Mouse (Mus musculus): ENCODE measurements around the gene Vmn1r22. TPM values are rescaled to one million over a fixed set of nuclear protein-coding genes. Genes with fewer than 3 reads are reported as not detected.
"Not testable (repeated sequence)": the region's sequence is repeated elsewhere in the genome, so short reads cannot be mapped to it uniquely, and the experiment has no call there.

Vmn1r22 gene
- not detected in 2 replicates for polyA plus RNA-seq (2012)

- no peaks in the 10 kb centered on the region for H3K9me3 ChIP-seq (ENCODE audit: control insufficient read depth, low read length)
- H3K36me3 ChIP-seq (ENCODE audit: control insufficient read depth), result no peaks in the 10 kb centered on the region
- H3K4me1 ChIP-seq (ENCODE audit: control insufficient read depth), result no peaks in the 10 kb centered on the region
- H3K27me3 ChIP-seq (ENCODE audit: control insufficient read depth), result no peaks in the 10 kb centered on the region
- TF ChIP-seq TAL1 (IDR thresholded peaks at IDR 0.05; ENCODE audit: low read length), result no peak
- no peak for TF ChIP-seq GATA1 (IDR thresholded peaks at IDR 0.05; ENCODE audit: low read length)
- no peak within 1 kb of the TSS for H3K4me3 ChIP-seq (replicated peaks)
These were observed at the start of gene Vmn1r22 for GRCm38 (mm10) chr6:57907928-57908327. Gene Vmn1r22, minus strand, starts transcription at chr6:57908028.

GRCm38 (mm10) chr6:57926738-57927137 lies 18.9 kb upstream of the Vmn1r22 start, which contains the start of gene Vmn1r23:
Gene Vmn1r23, minus strand, starts transcription at chr6:57926838.
- Histone ChIP-seq H3K9me3 (ENCODE audit: control insufficient read depth, low read length) (no peaks in the 10 kb centered on the region), H3K27me3 (ENCODE audit: control insufficient read depth) (no peaks in the 10 kb centered on the region), H3K4me1 (ENCODE audit: control insufficient read depth) (no peaks in the 10 kb centered on the region), H3K36me3 (ENCODE audit: control insufficient read depth) (no peaks in the 10 kb centered on the region), H3K4me3 (replicated peaks) (no peak within 1 kb of the TSS)
- TF ChIP-seq TAL1 (IDR thresholded peaks at IDR 0.05; ENCODE audit: low read length) (no peak), GATA1 (IDR thresholded peaks at IDR 0.05; ENCODE audit: low read length) (no peak)

GRCm38 (mm10) chr6:57859043-57860042 lies 48.5 kb downstream of the Vmn1r22 start:
- Histone ChIP-seq H3K9me3 (ENCODE audit: control insufficient read depth, low read length) (no peaks in the 10 kb centered on the region), H3K4me1 (ENCODE audit: control insufficient read depth) (peaks cover 16% of the 10 kb centered on the region), H3K27me3 (ENCODE audit: control insufficient read depth) (peaks cover 8% of the 10 kb centered on the region), H3K36me3 (ENCODE audit: control insufficient read depth) (no peaks in the 10 kb centered on the region), H3K4me3 (replicated peaks) (no peak overlapping the region)
- TF ChIP-seq TAL1 (IDR thresholded peaks at IDR 0.05; ENCODE audit: low read length), result no peak
- TF ChIP-seq GATA1 (IDR thresholded peaks at IDR 0.05; ENCODE audit: low read length), result no peak

- not testable (repeated sequence) for H3K9me3 ChIP-seq (ENCODE audit: control insufficient read depth, low read length); H3K4me1 ChIP-seq (ENCODE audit: control insufficient read depth); H3K27me3 ChIP-seq (ENCODE audit: control insufficient read depth); H3K4me3 ChIP-seq (replicated peaks); H3K36me3 ChIP-seq (ENCODE audit: control insufficient read depth)
These were observed 56.7 kb downstream of the Vmn1r22 start for GRCm38 (mm10) chr6:57851177-57851576.

GRCm38 (mm10) chr6:57850286-57850685 lies 57.5 kb downstream of the Vmn1r22 start, which contains the start of gene Vmn1r21:
Gene Vmn1r21, minus strand, starts transcription at chr6:57850343.
- no peak for TF ChIP-seq GATA1 (IDR thresholded peaks at IDR 0.05; ENCODE audit: low read length)
- TF ChIP-seq TAL1 (IDR thresholded peaks at IDR 0.05; ENCODE audit: low read length), result no peak

More at GRCm38 (mm10) chr6:57850286-57850685, 57.5 kb downstream of the Vmn1r22 start, which contains the start of gene Vmn1r21:
- H3K36me3 ChIP-seq (ENCODE audit: control insufficient read depth), result no peaks in the 10 kb centered on the region
- H3K27me3 ChIP-seq (ENCODE audit: control insufficient read depth), result peaks cover 4% of the 10 kb centered on the region
- no peaks in the 10 kb centered on the region for H3K9me3 ChIP-seq (ENCODE audit: control insufficient read depth, low read length)
- no peaks in the 10 kb centered on the region for H3K4me1 ChIP-seq (ENCODE audit: control insufficient read depth)
- H3K4me3 ChIP-seq (replicated peaks), result no peak within 1 kb of the TSS

Other genes with a start within 250 kb of the Vmn1r22 start
- 1.0 and 1.7 TPM in 2 replicates for gene Pyurf, start 215.9 kb downstream of the Vmn1r22 start, polyA plus RNA-seq (2012)
- 3.2 and 3.5 TPM in 2 replicates for gene Lancl2, start 205.5 kb downstream of the Vmn1r22 start, polyA plus RNA-seq (2012)
- gene Vopp1, start 82.9 kb downstream of the Vmn1r22 start, polyA plus RNA-seq (2012), result 8.1 and 10.8 TPM in 2 replicates
- gene Vmn1r21, start 57.7 kb downstream of the Vmn1r22 start, polyA plus RNA-seq (2012), result not detected in 2 replicates
- gene Vmn1r23, start 18.8 kb upstream of the Vmn1r22 start, polyA plus RNA-seq (2012), result not detected in 2 replicates
- gene Vmn1r24, start 53.5 kb upstream of the Vmn1r22 start, polyA plus RNA-seq (2012), result not detected in 2 replicates
- not detected in 2 replicates for gene Vmn1r25, start 72.8 kb upstream of the Vmn1r22 start, polyA plus RNA-seq (2012)
- gene Vmn1r26, start 107.1 kb upstream of the Vmn1r22 start, polyA plus RNA-seq (2012), result not detected in 2 replicates

Measured in erythroblast, embryonic 14.5 days (primary cell).